Mouse (Mus musculus) urinary bladder, postnatal 36 days (tissue): ENCODE results near the gene Atp6v1a.

ENCODE experiments used
- DNase-seq, 2 experiments: peaks; one replicate each; pipeline ENCODE4 v3.0.0; 2022; ENCODE audit warnings: low spot score in 2 of 2, mixed read lengths in 1 of 2

Atp6v1a gene

DNA sequence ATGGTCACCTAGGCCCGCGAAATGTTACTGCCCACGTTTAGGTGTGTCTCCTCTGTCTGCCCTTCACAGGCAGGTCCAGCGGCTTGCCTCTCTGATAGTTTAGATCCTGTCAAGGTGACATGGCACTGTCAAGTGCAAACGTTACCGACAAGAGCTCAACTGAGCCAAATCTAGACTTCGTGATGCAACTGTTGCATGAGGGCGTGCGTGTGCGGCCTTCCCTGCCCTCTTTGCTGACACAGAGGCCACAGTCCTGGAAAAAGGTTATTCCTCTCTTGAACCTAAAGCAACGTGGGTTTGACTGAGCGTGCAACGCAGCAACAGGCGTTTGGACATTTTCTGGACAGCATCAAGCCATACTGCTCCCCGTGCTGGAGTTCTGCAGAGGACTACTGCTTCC is 78.2 kb downstream of the Atp6v1a start:
- DNase-seq, result no peak

DNA sequence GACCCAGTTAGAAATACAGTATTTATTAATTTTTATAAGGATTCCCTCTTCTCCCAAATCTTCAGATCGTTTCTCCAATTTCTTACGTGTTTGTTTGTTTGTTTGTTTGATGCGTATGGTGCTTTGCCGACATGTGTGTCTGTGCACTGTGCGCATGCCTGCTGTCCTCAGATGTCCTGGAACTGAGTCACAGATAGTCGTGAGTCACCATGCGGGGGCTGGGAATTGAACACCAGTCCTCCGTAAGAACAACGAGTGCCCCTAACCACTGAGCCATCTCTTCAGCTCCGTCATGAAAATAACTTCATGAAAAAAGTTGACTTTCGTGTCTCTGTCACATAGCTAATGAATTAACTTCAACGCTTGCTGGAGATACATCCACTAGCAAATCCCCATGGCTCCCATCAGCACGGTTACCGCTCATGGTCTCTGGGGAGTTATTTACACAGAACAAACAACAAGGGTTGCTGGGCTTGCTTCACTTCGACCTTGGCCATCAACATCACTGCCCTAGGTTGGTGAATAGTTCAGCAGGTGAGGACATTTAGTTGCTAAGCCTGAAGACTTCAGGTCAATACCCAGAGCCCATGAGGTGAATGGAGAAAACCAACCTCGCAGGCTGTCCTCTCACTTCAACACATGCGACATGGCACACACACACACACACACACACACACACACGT is 78.8 kb downstream of the Atp6v1a start:
- no peak for DNase-seq

- DNase-seq, result peak; percentile 66 to 67
Observed at GRCm38 (mm10) chr16:44058745-44059144, 80.8 kb downstream of the Atp6v1a start.

DNA sequence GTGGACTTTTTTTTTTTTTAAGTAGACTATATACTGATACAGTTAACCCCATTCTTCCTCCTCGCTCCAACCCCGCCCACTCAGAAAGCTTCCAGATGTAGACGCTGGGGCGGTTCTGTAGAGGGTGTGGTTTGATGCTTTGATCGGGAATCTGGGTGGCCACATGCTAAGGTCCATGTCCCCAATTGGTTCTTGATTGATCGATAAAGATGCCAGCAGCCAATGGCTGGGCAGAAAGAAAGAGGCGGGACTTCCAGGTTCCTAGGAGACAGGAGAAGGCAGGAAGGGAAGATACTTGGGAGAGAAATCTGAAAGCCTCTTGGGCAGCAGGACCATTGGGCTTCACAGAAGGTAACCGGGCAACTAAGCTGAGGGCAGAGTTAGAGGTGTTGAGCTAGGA is 83.7 kb downstream of the Atp6v1a start:
- DNase-seq, result no peak

- DNase-seq, result no peak
Observed at GRCm38 (mm10) chr16:44053265-44053664, 86.2 kb downstream of the Atp6v1a start.

- no peak for DNase-seq
Observed at GRCm38 (mm10) chr16:44052390-44052789, 87.1 kb downstream of the Atp6v1a start.

- DNase-seq, result no peak
Observed at GRCm38 (mm10) chr16:44050139-44050538, 89.4 kb downstream of the Atp6v1a start.

- no peak for DNase-seq
Observed at GRCm38 (mm10) chr16:44039112-44039511, 100.4 kb downstream of the Atp6v1a start.
